Mouse (Mus musculus) large intestine, adult 2 months (tissue): ENCODE data around the gene Hells. TPM values are rescaled to one million over a fixed set of nuclear protein-coding genes. Genes with fewer than 3 reads are reported as not detected.

Experiments
- DNase-seq: peaks from one replicate; pipeline ENCODE4 v3.0.0-alpha.2; 2012; ENCODE audit warnings: low read depth, low spot score
- WGBS: fragments of 180-500 bp; shearing (Covaris S2); methylation state at CpG from one replicate; pipeline ENCODE4 v1.1.7; 2018; 5-methylcytosine and 5-hydroxymethylcytosine counted together
- polyA plus RNA-seq: library from polyadenylated mRNA; depleted of rRNA; stranded (reverse); fragments of >200 nt; gene quantifications from 2 replicates; pipeline ENCODE4 v1.2.3, GENCODE M21; 2012; rRNA removed

Gene Hells
- 1.3 and 1.9 TPM in 2 replicates for polyA plus RNA-seq

DNA sequence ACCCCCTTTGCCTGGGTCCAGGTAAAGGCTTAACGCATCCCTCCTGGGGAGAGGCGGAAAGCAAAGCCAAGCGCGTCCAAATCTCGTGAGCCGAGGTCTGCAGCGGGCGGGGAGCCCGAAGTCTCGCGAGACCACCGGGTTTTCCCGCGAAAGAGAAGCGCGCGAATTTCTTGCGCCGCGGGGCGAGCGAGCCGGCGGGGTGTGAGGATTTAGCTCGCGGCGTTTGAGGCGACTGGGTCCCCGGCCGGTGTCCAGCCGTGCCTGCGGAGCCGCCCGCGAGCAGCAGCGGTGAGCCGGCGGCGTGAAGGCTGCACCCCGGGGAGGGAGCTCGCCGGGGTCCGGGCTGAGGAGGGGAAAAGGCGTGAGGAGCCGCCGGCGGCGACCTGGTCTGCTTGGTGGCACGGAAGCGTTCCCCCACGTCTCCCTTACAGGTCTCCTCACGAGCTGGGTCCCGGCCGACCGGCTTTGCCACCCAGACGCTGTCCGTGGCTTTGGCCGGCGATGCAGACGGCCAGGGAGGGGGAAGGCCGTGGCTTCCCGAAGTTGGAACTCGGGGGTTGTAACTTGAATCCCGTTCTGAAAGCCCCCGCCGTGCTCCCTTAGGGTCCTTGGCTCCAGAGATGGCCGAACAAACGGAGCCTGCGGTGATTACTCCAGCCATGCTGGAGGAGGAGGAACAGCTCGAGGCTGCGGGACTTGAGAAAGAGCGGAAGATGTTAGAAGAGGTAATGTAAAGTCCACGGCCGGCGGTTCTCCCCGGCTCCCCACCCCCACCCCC is at the start of gene Hells:
Gene Hells (plus strand): TSS at position 128 of the 778 bp plus-strand sequence.
- under 1% methylated on average over 76 of the region's 76 CpGs for WGBS
- peak; percentile 55 for DNase-seq

- WGBS: 74% methylated on average over 12 of the region's 12 CpGs
- no peak for DNase-seq
Observed at GRCm38 (mm10) chr19:38901146-38902135, 29.3 kb upstream of the Hells start.

- WGBS: 86% methylated on average over 5 of the region's 5 CpGs
Observed at GRCm38 (mm10) chr19:38902501-38902900, 28.2 kb upstream of the Hells start.

GRCm38 (mm10) chr19:38913786-38914185 is 16.9 kb upstream of the Hells start:
- 91% methylated on average over 9 of the region's 9 CpGs for WGBS

More at GRCm38 (mm10) chr19:38902501-38902900, 28.2 kb upstream of the Hells start:
- DNase-seq: no peak

DNA sequence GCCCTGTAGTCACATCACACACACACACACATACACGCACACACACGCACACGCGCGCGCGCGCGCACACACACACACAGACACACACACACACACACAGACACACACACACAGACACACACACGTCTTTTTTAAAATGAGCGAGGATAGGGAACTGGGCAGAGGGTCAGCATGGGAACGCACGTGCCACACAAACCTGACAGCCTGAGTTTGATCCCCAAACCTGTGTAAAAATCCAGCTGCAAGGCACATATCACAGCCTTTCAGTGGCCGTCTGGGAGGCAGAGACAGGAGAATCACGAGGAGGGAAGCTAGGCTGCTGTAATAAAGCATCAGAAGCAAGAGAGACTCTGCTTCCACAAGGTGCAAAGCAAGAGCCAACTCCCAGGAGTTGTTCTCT is 15.8 kb upstream of the Hells start:
- no peak for DNase-seq
- WGBS: 92% methylated on average over 15 of the region's 15 CpGs

More at GRCm38 (mm10) chr19:38913786-38914185, 16.9 kb upstream of the Hells start:
- no peak for DNase-seq

- peak; percentile 18 for DNase-seq
- 54% methylated on average over 3 of the region's 3 CpGs for WGBS
Observed at GRCm38 (mm10) chr19:38915677-38916076, 15.0 kb upstream of the Hells start.

GRCm38 (mm10) chr19:38928481-38929158 is 2.1 kb upstream of the Hells start:
- 92% methylated on average over 11 of the region's 11 CpGs for WGBS
- DNase-seq: no peak

DNA sequence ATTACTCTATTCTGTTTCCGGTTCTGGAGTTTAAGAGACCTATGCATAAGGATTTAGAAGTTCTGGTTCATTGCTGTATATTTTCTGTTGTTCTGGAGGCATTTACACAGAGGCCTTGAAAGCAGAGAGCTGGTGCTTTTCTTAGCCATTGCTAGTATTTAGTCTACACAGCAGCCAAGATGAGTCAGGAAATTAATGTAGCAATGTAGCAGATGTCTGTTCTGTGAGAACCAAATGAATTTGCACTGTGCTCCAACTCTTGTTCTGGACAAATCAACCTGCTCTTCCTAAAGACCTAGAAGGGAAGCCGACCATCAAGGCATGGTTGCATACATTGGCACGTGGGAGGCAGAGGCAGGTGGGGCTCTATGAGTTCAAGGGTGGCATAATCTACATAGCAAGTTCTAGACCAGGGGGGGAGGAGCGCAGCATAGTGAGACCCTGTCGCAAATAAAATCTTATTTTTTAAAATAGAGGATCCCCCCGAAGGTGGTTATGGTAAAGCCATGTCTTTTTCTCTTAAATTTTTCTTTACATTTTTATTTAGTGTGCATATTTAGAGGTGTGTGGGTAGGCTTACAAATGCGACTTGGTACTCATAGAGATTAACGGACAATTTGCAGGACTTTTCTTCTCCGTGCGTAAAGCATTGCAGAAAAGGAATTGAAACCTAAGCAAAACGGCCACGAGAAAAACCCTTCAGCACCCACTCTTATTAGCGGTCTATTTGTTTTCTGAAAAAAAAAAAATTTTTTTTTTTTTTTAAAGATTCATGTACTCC is 1.1 kb upstream of the Hells start:
- 67% methylated on average over 13 of the region's 13 CpGs for WGBS
- DNase-seq: no peak

DNA sequence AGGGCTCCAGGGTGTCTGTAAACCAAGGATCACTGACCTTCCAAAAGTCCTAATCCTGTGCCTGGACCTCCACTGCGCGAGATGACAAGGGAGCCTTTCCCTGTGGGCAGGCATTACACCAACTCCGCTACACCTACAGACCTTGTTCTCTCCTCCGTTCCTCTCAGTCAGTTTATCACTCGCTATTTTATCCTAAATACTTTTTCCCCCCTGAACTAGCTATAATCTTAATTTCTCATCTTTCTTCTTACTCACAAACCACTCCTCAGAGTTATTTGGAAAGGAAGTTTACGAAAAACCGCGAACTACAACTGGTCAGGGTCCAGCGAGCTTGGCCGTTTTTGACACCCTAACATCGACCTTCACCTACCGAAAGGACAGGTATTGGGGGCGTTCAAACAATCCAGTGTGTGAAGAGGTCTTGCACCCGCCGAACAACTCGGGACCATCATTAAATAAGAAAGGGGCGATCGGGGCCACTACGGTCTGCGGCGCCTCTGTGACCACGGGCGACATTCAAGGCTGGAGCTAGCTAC is 395 bp upstream of the Hells start:
- WGBS: 1% methylated on average over 23 of the region's 23 CpGs
- no peak for DNase-seq

- 1% methylated on average over 6 of the region's 6 CpGs for WGBS
- DNase-seq: no peak
Observed at GRCm38 (mm10) chr19:38931566-38931890, 813 bp downstream of the Hells start.

DNA sequence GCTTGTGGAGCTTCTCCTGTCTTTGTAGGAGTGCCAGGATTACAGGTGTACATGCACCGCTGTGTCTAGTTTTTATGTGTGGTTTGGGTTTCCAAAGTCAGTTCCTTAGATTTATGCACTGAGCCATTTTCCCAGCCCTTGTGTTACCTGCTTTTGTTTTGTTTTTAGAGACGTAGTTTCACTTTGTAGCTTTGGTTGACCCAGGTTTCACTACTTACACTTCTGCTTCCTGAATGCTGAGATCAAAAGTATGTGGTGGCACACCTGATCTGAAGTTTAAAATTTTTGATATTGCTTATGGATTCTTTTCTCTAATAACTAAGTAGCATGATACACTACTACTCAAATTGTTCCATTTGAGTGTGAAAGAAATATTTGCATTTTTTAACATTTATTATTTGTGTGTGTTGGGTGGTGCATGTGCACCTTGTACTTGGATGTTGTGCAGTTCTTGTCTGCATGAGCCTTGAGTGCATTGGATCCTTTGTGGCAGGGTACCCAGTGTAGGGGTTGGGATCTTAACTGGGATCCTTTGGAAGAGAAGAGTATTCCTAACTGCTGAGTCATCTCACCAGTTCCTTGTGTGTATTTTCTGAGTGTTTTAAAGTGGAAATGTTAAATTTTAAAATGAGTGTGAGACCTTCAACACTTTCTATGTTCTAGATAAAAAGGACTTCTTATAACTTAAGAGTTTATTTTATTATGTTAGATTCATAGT is 14.0 kb downstream of the Hells start:
- WGBS: 93% methylated on average over 2 of the region's 2 CpGs
- no peak for DNase-seq

DNA sequence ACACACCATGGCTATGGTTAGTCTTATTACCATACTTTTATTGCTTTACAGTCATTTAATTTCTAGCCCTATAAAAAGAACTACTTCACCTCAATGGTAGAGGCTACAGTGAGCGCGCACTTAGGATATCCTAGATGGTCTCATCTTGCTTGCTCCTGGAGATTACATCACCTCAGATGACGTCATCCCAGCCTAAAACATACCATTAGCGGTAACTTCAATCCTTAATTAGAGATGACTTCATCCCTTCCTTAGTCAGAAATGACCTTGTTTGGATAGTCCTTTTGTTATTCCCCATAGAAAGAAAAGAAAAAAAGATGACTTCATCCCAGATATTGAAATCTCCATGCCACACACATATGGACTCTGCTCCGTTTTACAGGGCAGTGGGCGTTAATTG is 40.0 kb downstream of the Hells start:
- DNase-seq: no peak
- 57% methylated on average over 6 of the region's 6 CpGs for WGBS

DNA sequence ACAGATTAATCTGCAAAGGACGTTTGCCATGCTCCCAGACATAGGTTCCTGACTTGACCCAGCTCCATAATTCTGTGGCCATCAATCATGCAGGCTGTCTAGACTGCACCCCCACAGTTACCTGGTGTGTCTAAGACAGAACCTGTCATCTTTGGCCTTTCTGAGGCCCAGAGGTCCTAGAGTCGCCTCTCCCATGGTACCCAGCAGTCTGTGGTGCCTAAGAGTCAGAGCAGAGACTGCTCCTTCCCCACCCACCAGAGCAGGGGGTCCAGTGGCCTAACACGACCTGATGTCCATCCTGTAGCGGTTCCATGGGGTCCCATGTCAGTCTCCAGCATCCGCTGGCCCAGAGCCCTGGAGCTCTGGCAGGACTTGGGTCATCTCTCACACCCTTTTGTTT is 41.9 kb downstream of the Hells start:
- 88% methylated on average over 5 of the region's 5 CpGs for WGBS
- no peak for DNase-seq

- no peak for DNase-seq
- WGBS: 36% methylated on average over 7 of the region's 7 CpGs
Observed at GRCm38 (mm10) chr19:38973666-38974065, 43.0 kb downstream of the Hells start.

- DNase-seq: peak; percentile 52
Observed at GRCm38 (mm10) chr19:38976269-38976668, 45.6 kb downstream of the Hells start.

DNA sequence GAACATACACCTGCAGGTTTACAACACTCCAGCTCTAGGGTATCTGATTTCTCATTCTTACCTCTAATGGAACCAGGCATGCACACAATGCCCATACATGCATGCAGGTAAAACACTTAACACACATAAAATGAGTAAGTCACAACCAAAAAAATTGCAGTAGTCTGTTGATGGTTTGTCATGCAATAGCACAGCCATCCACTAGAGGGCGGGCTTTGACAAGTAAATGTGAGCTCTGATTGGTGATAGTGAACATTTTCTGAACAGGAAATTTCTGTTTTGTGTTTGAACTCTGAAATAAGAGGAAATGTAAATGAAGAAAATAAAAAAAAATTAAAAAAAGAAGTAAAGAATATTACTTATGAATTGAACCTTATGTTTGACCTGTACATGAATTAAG is 51.3 kb downstream of the Hells start:
- no peak for DNase-seq
- 0% methylated on average over 1 of the region's 1 CpGs for WGBS

DNA sequence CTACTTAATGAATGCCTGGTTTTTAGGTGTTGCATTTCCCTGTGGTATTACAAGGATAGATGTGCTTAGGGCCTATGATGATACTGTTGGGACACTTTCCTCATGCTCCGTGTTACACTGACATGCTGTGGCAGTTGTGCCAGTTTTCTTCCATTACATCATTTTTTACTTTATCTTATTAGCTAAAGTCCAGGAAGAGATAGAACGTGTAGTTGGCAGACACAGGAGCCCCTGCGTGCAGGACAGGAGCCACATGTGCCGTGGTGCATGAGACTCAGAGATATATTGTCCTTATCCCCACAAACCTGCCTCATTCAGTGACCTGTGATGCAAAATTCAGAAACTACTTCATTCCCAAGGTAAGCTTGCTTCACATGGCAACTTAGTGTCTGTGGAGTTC is 67.5 kb downstream of the Hells start:
- no peak for DNase-seq
- 65% methylated on average over 4 of the region's 4 CpGs for WGBS

GRCm38 (mm10) chr19:38998676-38999075 is 68.0 kb downstream of the Hells start:
- 24% methylated on average over 1 of the region's 1 CpGs for WGBS
- no peak for DNase-seq
